Mouse (Mus musculus): Measurements from ENCODE around the gene Gm42906. TPM values are rescaled to one million over a fixed set of nuclear protein-coding genes. Genes with fewer than 3 reads are reported as not detected.

Gene Gm42906
- total and polyA plus RNA-seq, 3 experiments = not detected

GRCm38 (mm10) chr5:151023461-151023860 is 404.5 kb downstream of the Gm42906 start:
- DNase-seq = no peak

GRCm38 (mm10) chr5:151022939-151023338 is 405.0 kb downstream of the Gm42906 start:
- DNase-seq = no peak

- no peak for DNase-seq
Measured at GRCm38 (mm10) chr5:151022026-151022425, 405.9 kb downstream of the Gm42906 start.

- peak; percentile 10 for DNase-seq
Measured at GRCm38 (mm10) chr5:151020831-151021230, 407.1 kb downstream of the Gm42906 start.

DNA sequence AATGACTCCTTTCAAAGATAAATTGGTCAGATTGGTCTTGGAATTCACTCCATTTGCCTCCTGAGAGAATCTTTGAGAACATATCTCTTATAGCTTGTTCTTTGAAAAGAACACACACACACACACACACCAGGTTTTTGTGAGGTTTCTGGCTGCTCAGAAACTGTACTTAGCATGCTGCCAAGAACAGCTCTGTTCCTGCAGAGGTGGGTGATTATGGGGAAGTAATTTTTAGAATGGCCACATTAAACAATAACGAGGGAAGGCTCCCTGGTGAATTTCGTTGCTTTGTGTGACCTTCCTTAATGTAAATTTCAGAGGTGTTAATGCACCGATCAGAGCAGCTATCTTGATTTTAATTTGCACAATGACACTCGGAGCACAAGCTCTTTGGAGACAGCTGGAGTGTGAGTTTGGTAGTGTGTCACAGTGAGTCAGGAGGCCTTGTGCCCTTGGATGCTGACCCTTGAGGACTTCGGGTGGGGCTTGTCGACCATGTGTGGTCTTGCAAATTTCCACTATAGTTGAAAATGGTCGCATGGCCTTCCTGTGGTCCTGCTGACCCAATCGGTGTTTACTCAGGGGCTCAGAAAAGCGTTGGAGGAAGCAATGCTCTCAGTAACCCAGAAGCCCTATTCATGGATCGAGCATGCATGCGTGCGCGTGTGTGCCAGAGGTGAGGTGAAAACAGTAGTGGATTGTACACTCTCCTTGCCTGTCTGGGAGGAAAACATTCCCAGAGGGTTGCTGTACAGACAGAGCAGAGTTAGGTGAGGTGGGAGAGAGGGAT is 407.7 kb downstream of the Gm42906 start:
- DNase-seq = no peak

DNA sequence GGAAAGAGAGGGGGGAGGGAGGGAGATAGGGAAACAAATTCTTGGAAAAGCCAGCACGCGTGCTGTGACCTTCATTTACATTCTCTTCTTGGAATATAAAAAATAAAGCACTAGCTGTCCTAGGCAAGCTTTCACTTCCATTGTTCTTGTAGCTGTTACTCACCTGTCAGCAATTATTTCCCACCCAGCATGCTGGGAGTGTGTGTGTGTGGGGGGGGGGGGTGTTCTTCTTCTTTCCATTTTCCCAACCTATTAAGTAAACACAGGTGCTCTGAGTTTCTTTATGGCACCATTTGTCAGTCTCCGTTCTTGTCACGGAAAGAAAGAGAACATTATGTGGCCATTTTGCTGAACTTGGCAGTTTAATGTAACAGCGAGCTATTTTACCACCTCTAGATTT is 409.0 kb downstream of the Gm42906 start:
- no peak for DNase-seq

DNA sequence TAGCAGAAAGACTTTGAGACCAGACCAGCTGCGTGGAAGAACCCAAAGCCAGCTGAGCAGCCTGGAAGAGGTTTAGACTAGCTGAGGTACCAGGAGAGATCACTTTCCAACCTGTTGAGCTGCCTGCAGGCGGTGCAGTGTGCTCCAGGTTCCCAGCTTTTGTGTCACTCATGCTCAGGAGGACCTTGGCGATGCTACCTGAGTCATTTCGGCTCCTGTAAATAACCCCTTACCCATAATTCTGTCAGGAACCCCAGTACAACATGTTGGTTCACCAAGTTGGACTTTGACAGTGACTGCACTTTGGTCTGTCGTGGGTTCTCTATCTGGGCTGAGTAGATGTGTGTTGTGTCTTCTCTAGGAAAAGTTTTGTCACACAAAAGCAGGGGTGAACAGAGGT is 409.5 kb downstream of the Gm42906 start:
- DNase-seq = no peak

Other genes with a start within 250 kb of the Gm42906 start
- 10 to 100 TPM; 11.3 to 20.4 TPM for gene Stard13, start 194.3 kb downstream of the Gm42906 start, total RNA-seq (2021)
- gene Stard13, start 194.3 kb downstream of the Gm42906 start, polyA plus RNA-seq (2012; rRNA removed) = 4.7 and 5.0 TPM in 2 replicates
- not detected for gene Vmn2r18, start 177.9 kb upstream of the Gm42906 start, total RNA-seq (2021)
- not detected in 2 replicates for gene Vmn2r18, start 177.9 kb upstream of the Gm42906 start, polyA plus RNA-seq (2012; rRNA removed)
- 10 to 100 TPM; 10.3 to 17.1 TPM for gene Rfc3, start 223.1 kb upstream of the Gm42906 start, total RNA-seq (2021)
- gene Rfc3, start 223.1 kb upstream of the Gm42906 start, polyA plus RNA-seq (2012; rRNA removed) = 3.7 and 5.3 TPM in 2 replicates